19 mouse cellular contexts compared by ENCODE assay signal in genomic region chr17:84348865-84349264, GRCm38 (mm10).
"Had no signal": no experiment of that assay in that cellular context is flagged by ENCODE, and none has a peak within 500 bp of the region (broad histone marks: within the 10 kb centered on the region; RNA-seq: fewer than 3 reads in every experiment).

No protein-coding gene starts in this region.

- ATAC-seq: forebrain, embryonic 13.5 days; forebrain, embryonic 14.5 days; forebrain, embryonic 15.5 days; forebrain, embryonic 16.5 days; forebrain, postnatal 0 days had no signal

- DNase-seq: cerebellum, adult 8-10 months; cerebellum, adult 9-10 months; cerebellum, adult 9-11 months; cerebellum, postnatal 10 days; cerebellum, postnatal 14 days; cerebellum, postnatal 25 days; cerebellum, postnatal 36 days; embryo, embryonic 11 days; forebrain, postnatal 0 days; gastrocnemius, adult 2 months; gastrocnemius, postnatal 10 days; gastrocnemius, postnatal 14 days; gastrocnemius, postnatal 36 days; heart, adult 18-20 months; heart, adult 2 months had no signal
